Mouse (Mus musculus) activated CD4-positive, CD25-positive, alpha-beta regulatory T cell (primary cell): Measurements from ENCODE around the gene Fer1l5. TPM values are rescaled to one million over a fixed set of nuclear protein-coding genes. Genes with fewer than 3 reads are reported as not detected.

Experiments used
- polyA plus RNA-seq, 2 experiments: library from polyadenylated mRNA; unstranded; fragments of 100-300 nt; shearing (Covaris generic); gene quantifications; one replicate each; pipeline ENCODE4 v1.2.1; 2017

Gene Fer1l5
- under 1 TPM; 0.58 to 0.60 TPM for polyA plus RNA-seq

GRCm38 (mm10) chr1:36371934-36372845 lies at the start of gene Fer1l5:
Gene Fer1l5, plus strand, starts transcription at chr1:36372291.

GRCm38 (mm10) chr1:36368969-36369645 lies 3.0 kb upstream of the Fer1l5 start, which contains the start of gene Kansl3:
Gene Kansl3, minus strand, starts transcription at chr1:36369181.

GRCm38 (mm10) chr1:36444471-36445464 lies 72.7 kb downstream of the Fer1l5 start, which contains the start of gene Lman2l:
Gene Lman2l, minus strand, starts transcription at chr1:36445271.

GRCm38 (mm10) chr1:36471181-36472105 lies 99.4 kb downstream of the Fer1l5 start, which contains the start of gene Cnnm4:
Gene Cnnm4, plus strand, starts transcription at chr1:36471620.

Other genes with a start within 250 kb of the Fer1l5 start
- 10 to 100 TPM; 71.2 to 83.4 TPM for gene Uggt1, start 127.6 kb upstream of the Fer1l5 start, polyA plus RNA-seq
- gene Neurl3, start 97.6 kb upstream of the Fer1l5 start, polyA plus RNA-seq, result 10 to 100 TPM; 71.1 to 84.4 TPM
- gene Arid5a, start 64.6 kb upstream of the Fer1l5 start, polyA plus RNA-seq, result 100 to 1,000 TPM; 103 to 111 TPM
- gene Kansl3, start 3.1 kb upstream of the Fer1l5 start, polyA plus RNA-seq, result 10 to 100 TPM; 42.3 to 44.1 TPM
- 10 to 100 TPM; 12.5 to 19.3 TPM for gene Lman2l, start 73.0 kb downstream of the Fer1l5 start, polyA plus RNA-seq
- 1 to 10 TPM; 2.0 to 2.2 TPM for gene Cnnm4, start 99.3 kb downstream of the Fer1l5 start, polyA plus RNA-seq
- 10 to 100 TPM; 17.1 to 34.6 TPM for gene Cnnm3, start 139.6 kb downstream of the Fer1l5 start, polyA plus RNA-seq
- gene Ankrd23, start 164.6 kb downstream of the Fer1l5 start, polyA plus RNA-seq, result 10 to 100 TPM; 22.1 to 24.8 TPM
- 1 to 10 TPM in 1 of 2 experiments, not detected in 1; 1.0 TPM for gene Gm42417, start 167.1 kb downstream of the Fer1l5 start, polyA plus RNA-seq
- gene Ankrd39, start 175.2 kb downstream of the Fer1l5 start, polyA plus RNA-seq, result 10 to 100 TPM; 25.1 to 30.1 TPM
- gene Sema4c, start 186.1 kb downstream of the Fer1l5 start, polyA plus RNA-seq, result under 1 TPM; 0.35 to 0.98 TPM